Mouse (Mus musculus) testis, adult 2 months (tissue): Measurements from ENCODE around the gene Flt3l.

ENCODE experiments used
- CTCF ChIP-seq: fragments of 200-500 bp; IDR thresholded peaks from 2 replicates; pipeline ENCODE4 v1.5.1; 2012; ENCODE audit warnings: low read depth, mild to moderate bottlenecking, inconsistent platforms, low read length, moderate library complexity; ENCODE audit not compliant: control insufficient read depth, insufficient read depth, insufficient replicate concordance
- POLR2A ChIP-seq: fragments of 200-500 bp; IDR thresholded peaks from 2 replicates; pipeline ENCODE4 v1.6.1; 2012; ENCODE audit warnings: low read depth, mild to moderate bottlenecking, inconsistent platforms, low read length, moderate library complexity; ENCODE audit not compliant: control insufficient read depth

DNA sequence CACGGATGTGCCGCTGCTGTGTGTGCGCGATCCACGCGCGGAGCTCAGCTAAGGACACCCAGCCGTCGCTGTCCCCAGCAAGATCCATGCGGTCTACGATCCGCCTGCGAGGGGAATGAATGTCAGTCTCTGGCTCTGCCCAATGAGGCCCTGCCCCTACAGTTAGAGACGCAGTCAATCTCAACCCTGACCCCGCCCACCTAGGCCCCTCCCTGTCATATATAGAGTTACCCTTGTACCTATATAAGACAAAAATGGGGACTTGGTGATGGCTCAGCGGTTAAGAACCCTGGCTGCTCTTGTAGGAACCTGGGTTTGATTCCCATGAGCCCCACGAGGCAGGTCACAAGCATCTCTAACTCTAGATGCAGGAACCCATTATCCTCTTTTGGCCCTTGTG lies 47.6 kb downstream of the Flt3l start:
- no peak for TF ChIP-seq CTCF
- TF ChIP-seq POLR2A, result no peak
